Mouse (Mus musculus) heart, embryonic 14.5 days (tissue): Measurements from ENCODE around the gene Naa50. TPM values are rescaled to one million over a fixed set of nuclear protein-coding genes. Genes with fewer than 3 reads are reported as not detected.

Experiments
- ATAC-seq: fragments of 200-750 bp; cut with Nextera tagmentation; 2 replicates; pipeline ENCODE4 v1.8.0; 2017; ENCODE audit warnings: low read depth, moderate TSS enrichment; ENCODE audit not compliant: insufficient number of reproducible peaks, insufficient read depth, low FRiP score
- H3K27ac ChIP-seq, 2 experiments: fragments of 200-500 bp in 1 of 2; fragments of 300-500 bp in 1 of 2; sonication (generic) in 1 of 2; replicated peaks in 1 of 2; 2 replicates each; pipeline ENCODE4 v1.5.1; 2012 to 2014; ENCODE audit warnings: low read depth in 2 of 2, low read length in 2 of 2, control low read depth in 1 of 2, mild to moderate bottlenecking in 1 of 2, mixed read lengths in 1 of 2; ENCODE audit not compliant: control insufficient read depth in 1 of 2, insufficient read depth in 1 of 2
- H3K27me3 ChIP-seq: fragments of 300-500 bp; sonication (generic); 2 replicates; pipeline ENCODE4 v1.6.1; 2014; ENCODE audit warnings: mild to moderate bottlenecking, low read length, control low read depth; ENCODE audit not compliant: control insufficient read depth, insufficient read depth
- H3K36me3 ChIP-seq: fragments of 300-500 bp; sonication (generic); 2 replicates; pipeline ENCODE4 v1.6.1; 2014; ENCODE audit warnings: mild to moderate bottlenecking, control low read depth, low read length, mixed read lengths; ENCODE audit not compliant: control insufficient read depth, insufficient read depth
- H3K4me1 ChIP-seq, 2 experiments: fragments of 200-500 bp in 1 of 2; fragments of 300-500 bp in 1 of 2; sonication (generic) in 1 of 2; 2 replicates each; pipeline ENCODE4 v1.6.1; 2012 to 2014; ENCODE audit warnings: low read length in 2 of 2, control low read depth in 1 of 2, mixed read lengths in 1 of 2; ENCODE audit not compliant: control insufficient read depth in 2 of 2, insufficient read depth in 2 of 2
- H3K4me2 ChIP-seq: fragments of 300-500 bp; sonication (generic); 2 replicates; pipeline ENCODE4 v1.6.1; 2014; ENCODE audit warnings: mild to moderate bottlenecking, low read length
- H3K4me3 ChIP-seq, 2 experiments: fragments of 200-500 bp in 1 of 2; fragments of 300-500 bp in 1 of 2; sonication (generic) in 1 of 2; 2 replicates each; pipeline ENCODE4 v1.5.1; 2012 to 2014; ENCODE audit warnings: low read length in 2 of 2, mild to moderate bottlenecking in 2 of 2, control low read depth in 1 of 2, low read depth in 1 of 2, moderate library complexity in 1 of 2; ENCODE audit not compliant: control insufficient read depth in 1 of 2, insufficient read depth in 1 of 2
- H3K9ac ChIP-seq: fragments of 300-500 bp; sonication (generic); 2 replicates; pipeline ENCODE4 v1.6.1; 2014; ENCODE audit warnings: mild to moderate bottlenecking, low read length
- H3K9me3 ChIP-seq: fragments of 300-500 bp; sonication (generic); 2 replicates; pipeline ENCODE4 v1.6.1; 2016; ENCODE audit warnings: low read length, control low read depth; ENCODE audit not compliant: control insufficient read depth
- WGBS: fragments of 180-500 bp; shearing (Covaris S2); extraction: QIAGEN DNeasy Blood & Tissue Kit; methylation state at CpG from one replicate; pipeline ENCODE4 v1.1.7; 2014; 5-methylcytosine and 5-hydroxymethylcytosine counted together
- polyA plus RNA-seq: library from polyadenylated mRNA; unstranded; fragments of >200 nt; fragmentation: Nextera tagmentation; extraction: Ambion mirVana; gene quantifications from 2 replicates; pipeline ENCODE4 v1.2.1, GENCODE M21; 2014

Gene Naa50
- polyA plus RNA-seq, 1 experiment from 2014 or later: 45.4 TPM

GRCm38 (mm10) chr16:44205973-44206372, 66.3 kb downstream of the Naa50 start:
- Histone ChIP-seq H3K9ac (no peak overlapping the region), H3K9me3 (no peaks in the 10 kb centered on the region), H3K4me3 (no peak overlapping the region), H3K27ac (no peak overlapping the region), H3K4me1 (no peaks in the 10 kb centered on the region), H3K36me3 (peaks cover 84% of the 10 kb centered on the region), H3K27me3 (no peaks in the 10 kb centered on the region), H3K4me2 (no peak overlapping the region)
- WGBS: 92% methylated on average over 8 of the region's 8 CpGs
- ATAC-seq: no peak

GRCm38 (mm10) chr16:44210156-44211053, 70.8 kb downstream of the Naa50 start:
- Histone ChIP-seq H3K27ac (no peak overlapping the region), H3K27me3 (no peaks in the 10 kb centered on the region), H3K4me3 (no peak overlapping the region), H3K4me2 (no peak overlapping the region), H3K9ac (no peak overlapping the region), H3K4me1 (no peaks in the 10 kb centered on the region), H3K9me3 (no peaks in the 10 kb centered on the region), H3K36me3 (peaks cover 95% of the 10 kb centered on the region)
- 80% methylated on average over 10 of the region's 10 CpGs for WGBS
- no peak for ATAC-seq

- Histone ChIP-seq H3K36me3 (peaks cover 95% of the 10 kb centered on the region), H3K4me1 (no peaks in the 10 kb centered on the region), H3K27ac (no peak overlapping the region), H3K9me3 (no peaks in the 10 kb centered on the region), H3K9ac (no peak overlapping the region), H3K4me3 (no peak overlapping the region), H3K4me2 (no peak overlapping the region), H3K27me3 (no peaks in the 10 kb centered on the region)
- WGBS: 84% methylated on average over 1 of the region's 1 CpGs
- no peak for ATAC-seq
Measured at GRCm38 (mm10) chr16:44211054-44211414, 71.4 kb downstream of the Naa50 start.

- Histone ChIP-seq H3K27me3 (no peaks in the 10 kb centered on the region), H3K4me1 (no peaks in the 10 kb centered on the region), H3K9me3 (no peaks in the 10 kb centered on the region), H3K4me2 (no peak overlapping the region), H3K9ac (no peak overlapping the region), H3K27ac (no peak overlapping the region), H3K4me3 (no peak overlapping the region), H3K36me3 (peaks cover 95% of the 10 kb centered on the region)
- no peak for ATAC-seq
- WGBS: 89% methylated on average over 7 of the region's 7 CpGs
Measured at GRCm38 (mm10) chr16:44212703-44213102, 73.1 kb downstream of the Naa50 start.

Other genes with a start within 250 kb of the Naa50 start
- 19.0 and 19.5 TPM in 2 replicates for gene Qtrt2, start 213.0 kb upstream of the Naa50 start, polyA plus RNA-seq
- gene Zdhhc23, start 160.0 kb upstream of the Naa50 start, polyA plus RNA-seq: 1.3 and 1.6 TPM in 2 replicates
- 4.3 and 6.8 TPM in 2 replicates for gene Gramd1c, start 76.5 kb upstream of the Naa50 start, polyA plus RNA-seq
- 45.4 and 54.9 TPM in 2 replicates for gene Atp6v1a, start 125 bp upstream of the Naa50 start, polyA plus RNA-seq
- gene Usf3, start 33.4 kb downstream of the Naa50 start, polyA plus RNA-seq: 4.1 and 4.7 TPM in 2 replicates
- not detected in 2 replicates for gene Sidt1, start 193.4 kb downstream of the Naa50 start, polyA plus RNA-seq
- gene Spice1, start 207.3 kb downstream of the Naa50 start, polyA plus RNA-seq: 15.1 and 20.2 TPM in 2 replicates